Mouse (Mus musculus) stomach, postnatal 0 days (tissue): Measurements from ENCODE around the gene Gpalpp1.

Experiments
- CTCF ChIP-seq: IDR thresholded peaks from 2 replicates; pipeline ENCODE4 v1.5.1; 2016; ENCODE audit warnings: antibody characterized with exemption, low read depth, mild to moderate bottlenecking, moderate library complexity
- EP300 ChIP-seq: optimal IDR thresholded peaks from 2 replicates; pipeline ENCODE3; 2016; ENCODE audit warnings: antibody characterized with exemption

GRCm38 (mm10) chr14:76149531-76150179 is 39.1 kb upstream of the Gpalpp1 start:
- TF ChIP-seq CTCF (no peak), EP300 (peak; percentile 98)
